Mouse (Mus musculus): ENCODE measurements around the gene Synpo2.

Gene Synpo2

GRCm38 (mm10) chr3:123162289-123163191 lies 73.4 kb downstream of the Synpo2 start:
- peak in 1 of 2 experiments; percentile 19 for DNase-seq

GRCm38 (mm10) chr3:123160792-123161191 lies 75.2 kb downstream of the Synpo2 start:
- DNase-seq: peak; percentile 62 to 65

- DNase-seq: peak; percentile 77 to 83
These were observed 76.7 kb downstream of the Synpo2 start for GRCm38 (mm10) chr3:123159139-123159824.

GRCm38 (mm10) chr3:123158579-123158978 lies 77.4 kb downstream of the Synpo2 start:
- DNase-seq: peak; percentile 51 to 64

- DNase-seq: no peak
These were observed 82.6 kb downstream of the Synpo2 start for GRCm38 (mm10) chr3:123153337-123153736.

GRCm38 (mm10) chr3:123152911-123153310 lies 83.0 kb downstream of the Synpo2 start:
- no peak for DNase-seq

- no peak for DNase-seq
These were observed 85.3 kb downstream of the Synpo2 start for GRCm38 (mm10) chr3:123150523-123151135.

GRCm38 (mm10) chr3:123149380-123150162 lies 86.4 kb downstream of the Synpo2 start:
- no peak for DNase-seq

- DNase-seq: no peak
These were observed 87.3 kb downstream of the Synpo2 start for GRCm38 (mm10) chr3:123148641-123149040.

- DNase-seq: no peak
These were observed 89.4 kb downstream of the Synpo2 start for GRCm38 (mm10) chr3:123146557-123146956.

- no peak for DNase-seq
These were observed 90.0 kb downstream of the Synpo2 start for GRCm38 (mm10) chr3:123145942-123146341.

- DNase-seq: no peak
These were observed 92.5 kb downstream of the Synpo2 start for GRCm38 (mm10) chr3:123143412-123143811.

- DNase-seq: no peak
These were observed 93.7 kb downstream of the Synpo2 start for GRCm38 (mm10) chr3:123142298-123142697.

- DNase-seq: no peak
These were observed 94.9 kb downstream of the Synpo2 start for GRCm38 (mm10) chr3:123141069-123141468.

GRCm38 (mm10) chr3:123140134-123140533 lies 95.8 kb downstream of the Synpo2 start:
- no peak for DNase-seq

- DNase-seq: no peak
These were observed 96.3 kb downstream of the Synpo2 start for GRCm38 (mm10) chr3:123139619-123140018.

GRCm38 (mm10) chr3:123138274-123139003 lies 97.5 kb downstream of the Synpo2 start:
- DNase-seq: peak; percentile 91 to 94

- no peak for DNase-seq
These were observed 103.8 kb downstream of the Synpo2 start for GRCm38 (mm10) chr3:123132101-123132500.

- DNase-seq: no peak
These were observed 104.7 kb downstream of the Synpo2 start for GRCm38 (mm10) chr3:123131151-123131756.

GRCm38 (mm10) chr3:123130314-123131150 lies 105.4 kb downstream of the Synpo2 start:
- DNase-seq: no peak
